Mouse (Mus musculus): ENCODE measurements around the gene Yif1b.

The Yif1b gene

GRCm38 (mm10) chr7:29279261-29279660, 41.1 kb downstream of the Yif1b start:
- CTCF ChIA-PET, result no interaction called here

GRCm38 (mm10) chr7:29279924-29280323, 41.8 kb downstream of the Yif1b start:
- CTCF ChIA-PET, result interaction anchor here (0.7 kb wide), 2 partner anchors 123 to 173 kb away, joined by 7 to 9 read pairs; no protein-coding TSS in a partner anchor

- CTCF ChIA-PET, result interaction anchor here (0.9 kb wide), 1 partner anchor 34 kb away, joined by 3 read pairs; no protein-coding TSS in a partner anchor
These were observed 42.7 kb downstream of the Yif1b start for GRCm38 (mm10) chr7:29280801-29281200.

- CTCF ChIA-PET, result interaction anchor here (0.9 kb wide), 1 partner anchor 34 kb away, joined by 3 read pairs; no protein-coding TSS in a partner anchor
These were observed 43.3 kb downstream of the Yif1b start, which contains the start of gene Spint2 for GRCm38 (mm10) chr7:29281201-29282073. TSS of gene Spint2 (minus strand) at chr7:29281912.

- CTCF ChIA-PET, result no interaction called here
These were observed 44.0 kb downstream of the Yif1b start for GRCm38 (mm10) chr7:29282074-29282554.

- CTCF ChIA-PET, result no interaction called here
These were observed 45.7 kb downstream of the Yif1b start for GRCm38 (mm10) chr7:29283876-29284275.

GRCm38 (mm10) chr7:29284523-29284922, 46.4 kb downstream of the Yif1b start:
- CTCF ChIA-PET, result no interaction called here

- CTCF ChIA-PET, result interaction anchor here (1.1 kb wide), 1 partner anchor 234 kb away, joined by 3 read pairs; no protein-coding TSS in a partner anchor
These were observed 49.4 kb downstream of the Yif1b start for GRCm38 (mm10) chr7:29287481-29287880.

GRCm38 (mm10) chr7:29288079-29288478, 50.0 kb downstream of the Yif1b start:
- CTCF ChIA-PET, result interaction anchor here (1.1 kb wide), 1 partner anchor 233 kb away, joined by 3 read pairs; no protein-coding TSS in a partner anchor

GRCm38 (mm10) chr7:29288942-29289638, 51.0 kb downstream of the Yif1b start, which contains the start of gene Ppp1r14a:
TSS of gene Ppp1r14a (plus strand) at chr7:29289308.
- CTCF ChIA-PET, result interaction anchor here (0.6 kb wide), 2 partner anchors 110 to 1996 kb away, joined by 4 to 5 read pairs; no protein-coding TSS in a partner anchor

GRCm38 (mm10) chr7:29289856-29290255, 51.7 kb downstream of the Yif1b start:
- CTCF ChIA-PET, result no interaction called here

- CTCF ChIA-PET, result no interaction called here
These were observed 52.8 kb downstream of the Yif1b start for GRCm38 (mm10) chr7:29290691-29291485.

- CTCF ChIA-PET, result interaction anchor here (0.8 kb wide), 1 partner anchor 88 kb away, joined by 3 read pairs; no protein-coding TSS in a partner anchor
These were observed 53.7 kb downstream of the Yif1b start for GRCm38 (mm10) chr7:29291616-29292457.

- CTCF ChIA-PET, result interaction anchor here (0.8 kb wide), 1 partner anchor 87 kb away, joined by 3 read pairs; no protein-coding TSS in a partner anchor
These were observed 54.4 kb downstream of the Yif1b start for GRCm38 (mm10) chr7:29292458-29293098.

GRCm38 (mm10) chr7:29293131-29294065, 55.3 kb downstream of the Yif1b start:
- CTCF ChIA-PET, result interaction anchor here (0.8 kb wide), 1 partner anchor 86 kb away, joined by 3 read pairs; no protein-coding TSS in a partner anchor

- CTCF ChIA-PET, result no interaction called here
These were observed 56.1 kb downstream of the Yif1b start for GRCm38 (mm10) chr7:29294111-29294761.

- CTCF ChIA-PET, result interaction anchor here (0.5 to 0.7 kb wide), 4 partner anchors 36 to 1130 kb away, joined by 3 to 12 read pairs (median 8); no protein-coding TSS in a partner anchor
These were observed 57.9 kb downstream of the Yif1b start for GRCm38 (mm10) chr7:29295861-29296647.

All from spleen, embryonic (tissue).